Mouse (Mus musculus): ENCODE data around the gene Hoxd3.

DNA sequence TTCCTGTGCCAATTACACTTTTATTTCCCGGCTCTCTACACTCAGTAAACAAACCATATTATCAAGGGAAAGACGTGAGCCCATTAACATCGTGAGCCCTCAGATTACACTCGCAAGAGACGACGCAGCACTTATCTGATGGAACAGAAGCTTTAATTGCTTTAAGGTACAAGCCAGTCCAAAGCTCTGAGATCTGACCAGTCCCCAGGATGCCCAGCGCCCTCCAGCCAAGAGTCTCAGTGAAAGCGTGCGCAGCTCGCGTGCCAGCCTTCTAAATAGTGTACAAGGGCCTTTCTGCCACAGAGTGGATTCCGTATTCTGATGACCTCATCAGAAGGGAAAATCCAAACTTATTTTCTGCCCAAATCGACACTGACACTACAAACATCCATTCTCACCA is 50.2 kb downstream of the Hoxd3 start:
- TF ChIP-seq CTCF (IDR thresholded peaks at IDR 0.05; ENCODE audit: low read depth, low read length) (no peak), POLR2A (IDR thresholded peaks at IDR 0.05; ENCODE audit: extremely low read depth, insufficient read depth, low read length) (no peak)
